ENCODE assay signal across 8 mouse cellular contexts in the genomic region with DNA sequence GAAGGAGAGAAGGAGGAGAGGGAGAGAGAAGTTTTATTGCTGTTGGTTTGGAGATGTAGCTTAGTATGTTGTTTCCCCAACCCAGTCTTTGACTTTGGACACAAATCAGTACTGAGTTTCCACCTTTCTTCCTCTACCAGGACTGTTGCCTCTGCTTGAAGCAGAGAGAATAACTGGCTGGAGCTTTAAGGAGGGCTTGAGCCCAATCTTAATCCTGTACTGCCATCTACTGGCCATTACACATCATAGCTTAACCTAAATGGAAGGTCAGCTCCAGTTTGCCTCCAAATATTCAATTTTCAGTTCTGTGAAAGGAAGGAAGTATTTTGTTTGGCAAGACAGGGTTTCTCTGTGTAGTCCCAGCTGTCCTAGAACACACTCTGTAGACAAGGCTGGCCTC. TPM values are rescaled to one million over a fixed set of nuclear protein-coding genes. Genes with fewer than 3 reads are reported as not detected.
A peak's percentile ranks its signal among the peaks of the same experiment; 100 is the strongest.
DNase-seq lines count a peak whose midpoint lies in the region; ATAC-seq and TF ChIP-seq lines count a peak whose summit lies in the region.

No protein-coding gene starts in this region.

- H3K27ac ChIP-seq in limb, embryonic 14.5 days (replicated peaks; ENCODE audit: low read depth, low read length), result no peak overlapping the region
- no peak overlapping the region for H3K27ac ChIP-seq in thymus, adult 2 months (ENCODE audit: control insufficient read depth, insufficient read depth, low read length)

- TF ChIP-seq POLR2A in lung, adult 2 months (IDR thresholded peaks at IDR 0.05; ENCODE audit: borderline replicate concordance, extremely low read depth, low read depth, low read length), result no peak
- no peak for TF ChIP-seq POLR2A in limb, embryonic 14.5 days (IDR thresholded peaks at IDR 0.05; ENCODE audit: borderline replicate concordance, extremely low read depth, insufficient read depth, insufficient read length)
- no peak for TF ChIP-seq POLR2A in thymus, adult 2 months (IDR thresholded peaks at IDR 0.05; ENCODE audit: control insufficient read depth, extremely low read depth, insufficient read depth, low read length, poor library complexity)

- H3K4me1 ChIP-seq in lung, adult 2 months (ENCODE audit: control insufficient read depth, insufficient read depth, low read length), result no peaks in the 10 kb centered on the region
- no peaks in the 10 kb centered on the region for H3K4me1 ChIP-seq in limb, embryonic 14.5 days (ENCODE audit: control insufficient read depth, insufficient read depth, low read length)
- peaks cover 17% of the 10 kb centered on the region for H3K4me1 ChIP-seq in thymus, adult 2 months (replicated peaks; ENCODE audit: control insufficient read depth, insufficient read depth, low read length)

- 0 out of 2 replicates have a peak, but pooled peaks have one; percentile 16 for TF ChIP-seq CTCF in lung, adult 2 months (IDR thresholded peaks at IDR 0.05; ENCODE audit: insufficient read depth, low read length)
- no peak for TF ChIP-seq CTCF in thymus, adult 2 months (IDR thresholded peaks at IDR 0.05; ENCODE audit: borderline replicate concordance, control insufficient read depth, extremely low read depth, insufficient read depth, low read length, poor library complexity)

- DNase-seq in cerebellum, adult 11 months, result peak; percentile 8
- no peak for DNase-seq in cerebellum, postnatal 25 days
- no peak for DNase-seq in lung, adult 2 months
- no peak for DNase-seq in lung, postnatal 4 days
- DNase-seq in embryo, embryonic 9.5 days (ENCODE audit: extremely low spot score), result peak; percentile 47
- peak; percentile 85 for DNase-seq in limb, embryonic 14.5 days (ENCODE audit: low spot score)
- DNase-seq in retina, postnatal 1 day, result peak; percentile 83
- DNase-seq in thymus, adult 2 months, result no peak

- no peak overlapping the region for H3K4me2 ChIP-seq in limb, embryonic 14.5 days (replicated peaks; ENCODE audit: low read depth, low read length, severe bottlenecking)

- no peaks in the 10 kb centered on the region for H3K9me3 ChIP-seq in limb, embryonic 14.5 days (ENCODE audit: control insufficient read depth, low read length)

- peaks cover 52% of the 10 kb centered on the region for H3K27me3 ChIP-seq in limb, embryonic 14.5 days (ENCODE audit: control insufficient read depth, insufficient read depth, low read length)
- peaks cover 18% of the 10 kb centered on the region for H3K27me3 ChIP-seq in thymus, adult 2 months (ENCODE audit: control insufficient read depth, insufficient read depth, low read length)

- peak; percentile 83; the same call in 1 of the 2 replicates for ATAC-seq in limb, embryonic 14.5 days (ENCODE audit: low FRiP score, low read depth)

- H3K36me3 ChIP-seq in limb, embryonic 14.5 days (ENCODE audit: control insufficient read depth, insufficient read depth, low read length), result no peaks in the 10 kb centered on the region
- H3K36me3 ChIP-seq in thymus, adult 2 months (ENCODE audit: control insufficient read depth, insufficient read depth, low read length), result no peaks in the 10 kb centered on the region

- H3K9ac ChIP-seq in limb, embryonic 14.5 days (ENCODE audit: low read depth, low read length, severe bottlenecking), result no peak overlapping the region

- no peak overlapping the region for H3K4me3 ChIP-seq in lung, adult 2 months (replicated peaks; ENCODE audit: extremely low read depth, low read depth, low read length)
- no peak overlapping the region for H3K4me3 ChIP-seq in limb, embryonic 14.5 days (replicated peaks; ENCODE audit: low read length)
- H3K4me3 ChIP-seq in thymus, adult 2 months (ENCODE audit: control insufficient read depth, insufficient read depth, low read length), result no peak overlapping the region

RNA-seq across cellular contexts. Expression of a gene that starts 2.6 kb away (rescaled TPM):
- polyA plus RNA-seq in lung, adult 2 months (2012; rRNA removed), result not detected in 2 replicates
- not detected in 2 replicates for polyA plus RNA-seq in limb, embryonic 14.5 days (2012; rRNA removed)
- polyA plus RNA-seq in limb, embryonic 14.5 days (2014; fragmentation: Nextera tagmentation; extraction: Ambion mirVana), result not detected in 2 replicates
- polyA plus RNA-seq in thymus, adult 2 months (2012; rRNA removed), result 0.15 and 0.87 TPM in 2 replicates

RNA-seq across cellular contexts. Expression of a gene that starts 12.6 kb away (rescaled TPM):
- polyA plus RNA-seq in lung, adult 2 months (2012; rRNA removed), result 0.85 TPM in 1 of 2 replicates, not detected in the other
- polyA plus RNA-seq in limb, embryonic 14.5 days (2012; rRNA removed), result 0.03 TPM in 1 of 2 replicates, not detected in the other
- polyA plus RNA-seq in limb, embryonic 14.5 days (2014; fragmentation: Nextera tagmentation; extraction: Ambion mirVana), result not detected in 2 replicates
- 0.32 TPM in 2 replicates for polyA plus RNA-seq in thymus, adult 2 months (2012; rRNA removed)

RNA-seq across cellular contexts. Expression of a gene that starts 49.9 kb away (rescaled TPM):
- polyA plus RNA-seq in lung, adult 2 months (2012; rRNA removed), result not detected in 2 replicates
- polyA plus RNA-seq in limb, embryonic 14.5 days (2012; rRNA removed), result not detected in 2 replicates
- polyA plus RNA-seq in limb, embryonic 14.5 days (2014; fragmentation: Nextera tagmentation; extraction: Ambion mirVana), result not detected in 2 replicates
- 0.06 TPM in 1 of 2 replicates, not detected in the other for polyA plus RNA-seq in thymus, adult 2 months (2012; rRNA removed)

Comparison
In these comparisons a context has a peak if more than half of its experiments do, and no peak if none do; other contexts are left out.
1. DNase-seq: peak in cerebellum, adult 11 months (single experiment), embryo, embryonic 9.5 days (single experiment), limb, embryonic 14.5 days (single experiment) and retina, postnatal 1 day (single experiment); none in cerebellum, postnatal 25 days (0 of 2), lung, adult 2 months (single experiment), lung, postnatal 4 days (0 of 2) and thymus, adult 2 months (single experiment).